Mouse (Mus musculus) midbrain, embryonic 10.5 days (tissue): ENCODE measurements around the gene Olfr765. TPM values are rescaled to one million over a fixed set of nuclear protein-coding genes. Genes with fewer than 3 reads are reported as not detected.

Source experiments
- DNase-seq: peaks from one replicate; pipeline ENCODE4 v3.0.0-alpha.2; 2017; ENCODE audit warnings: low spot score
- H3K27ac ChIP-seq: fragments of 300-500 bp; sonication (generic); replicated peaks from 2 replicates; pipeline ENCODE4 v1.5.1; 2016; ENCODE audit warnings: mild to moderate bottlenecking
- H3K27me3 ChIP-seq: fragments of 300-500 bp; sonication (generic); 2 replicates; pipeline ENCODE4 v1.6.1; 2016; ENCODE audit warnings: low read depth, mild to moderate bottlenecking; ENCODE audit not compliant: poor library complexity, severe bottlenecking
- H3K36me3 ChIP-seq: fragments of 300-500 bp; sonication (generic); 2 replicates; pipeline ENCODE4 v1.6.1; 2016; ENCODE audit warnings: mild to moderate bottlenecking, moderate library complexity
- H3K4me1 ChIP-seq: fragments of 300-500 bp; sonication (generic); 2 replicates; pipeline ENCODE4 v1.6.1; 2016
- H3K4me3 ChIP-seq: fragments of 300-500 bp; sonication (generic); 2 replicates; pipeline ENCODE4 v1.5.1; 2016; ENCODE audit warnings: mild to moderate bottlenecking, moderate library complexity
- H3K9me3 ChIP-seq: fragments of 300-500 bp; sonication (generic); replicated peaks from 2 replicates; pipeline ENCODE4 v1.6.1; 2016; ENCODE audit warnings: mild to moderate bottlenecking
- WGBS: fragments of 180-500 bp; shearing (Covaris S2); methylation state at CpG from one replicate; pipeline ENCODE4 v1.1.7; 2016; 5-methylcytosine and 5-hydroxymethylcytosine counted together
- polyA plus RNA-seq: library from polyadenylated mRNA; unstranded; fragments of >200 nt; fragmentation: Nextera tagmentation; extraction: Ambion mirVana; gene quantifications from 2 replicates; pipeline ENCODE4 v1.2.1, GENCODE M21; 2016

The Olfr765 gene
- polyA plus RNA-seq, 1 experiment from 2014 or later = not detected

GRCm38 (mm10) chr10:128996523-128997040 is 53.2 kb downstream of the Olfr765 start:
- no peaks in the 10 kb centered on the region for H3K36me3 ChIP-seq
- DNase-seq = no peak
- no peaks in the 10 kb centered on the region for H3K4me1 ChIP-seq
- no peaks in the 10 kb centered on the region for H3K9me3 ChIP-seq
- no peak overlapping the region for H3K4me3 ChIP-seq
- no peak overlapping the region for H3K27ac ChIP-seq
- H3K27me3 ChIP-seq = no peaks in the 10 kb centered on the region
- WGBS = 78% methylated on average over 4 of the region's 4 CpGs

- H3K27ac ChIP-seq = no peak overlapping the region
- 86% methylated on average over 1 of the region's 1 CpGs for WGBS
- H3K4me1 ChIP-seq = no peaks in the 10 kb centered on the region
- DNase-seq = no peak
- H3K9me3 ChIP-seq = no peaks in the 10 kb centered on the region
- no peaks in the 10 kb centered on the region for H3K27me3 ChIP-seq
- no peak overlapping the region for H3K4me3 ChIP-seq
- no peaks in the 10 kb centered on the region for H3K36me3 ChIP-seq
Measured at GRCm38 (mm10) chr10:128995796-128996195, 54.0 kb downstream of the Olfr765 start.

Other genes starting within 250 kb of the Olfr765 start
- 50.7 and 57.8 TPM in 2 replicates for gene Dnajc14, start 245.9 kb downstream of the Olfr765 start, polyA plus RNA-seq
- 22.1 and 24.3 TPM in 2 replicates for gene Tmem198b, start 245.6 kb downstream of the Olfr765 start, polyA plus RNA-seq
- 260 and 264 TPM in 2 replicates for gene Sarnp, start 232.7 kb downstream of the Olfr765 start, polyA plus RNA-seq
- gene Ormdl2, start 228.4 kb downstream of the Olfr765 start, polyA plus RNA-seq = 82.0 and 100 TPM in 2 replicates
- gene Gdf11, start 158.3 kb downstream of the Olfr765 start, polyA plus RNA-seq = 9.5 and 10.5 TPM in 2 replicates
- gene Cd63, start 149.0 kb downstream of the Olfr765 start, polyA plus RNA-seq = 195 and 196 TPM in 2 replicates
- gene Rdh5, start 127.1 kb downstream of the Olfr765 start, polyA plus RNA-seq = 13.3 and 14.9 TPM in 2 replicates
- 216 and 236 TPM in 2 replicates for gene Bloc1s1, start 126.0 kb downstream of the Olfr765 start, polyA plus RNA-seq
- gene Itga7, start 116.2 kb downstream of the Olfr765 start, polyA plus RNA-seq = 1.7 and 1.9 TPM in 2 replicates
- gene Mettl7b, start 89.0 kb downstream of the Olfr765 start, polyA plus RNA-seq = not detected in 2 replicates
- not detected in 2 replicates for gene Olfr9, start 60.6 kb downstream of the Olfr765 start, polyA plus RNA-seq
- gene Olfr763, start 39.2 kb downstream of the Olfr765 start, polyA plus RNA-seq = not detected in 2 replicates
- not detected in 2 replicates for gene Olfr764-ps1, start 10.1 kb downstream of the Olfr765 start, polyA plus RNA-seq
- not detected in 2 replicates for gene Olfr766-ps1, start 19.0 kb upstream of the Olfr765 start, polyA plus RNA-seq
- not detected in 2 replicates for gene Olfr767, start 32.9 kb upstream of the Olfr765 start, polyA plus RNA-seq
- gene Olfr768, start 49.4 kb upstream of the Olfr765 start, polyA plus RNA-seq = not detected in 2 replicates
- not detected in 2 replicates for gene Olfr769, start 67.9 kb upstream of the Olfr765 start, polyA plus RNA-seq
- gene Olfr770, start 89.0 kb upstream of the Olfr765 start, polyA plus RNA-seq = not detected in 2 replicates
- gene Olfr771, start 114.8 kb upstream of the Olfr765 start, polyA plus RNA-seq = not detected in 2 replicates
- gene Olfr772, start 127.9 kb upstream of the Olfr765 start, polyA plus RNA-seq = not detected in 2 replicates
- gene Olfr773, start 137.4 kb upstream of the Olfr765 start, polyA plus RNA-seq = not detected in 2 replicates
- not detected in 2 replicates for gene Olfr774, start 186.2 kb upstream of the Olfr765 start, polyA plus RNA-seq
- not detected in 2 replicates for gene Olfr775, start 198.4 kb upstream of the Olfr765 start, polyA plus RNA-seq
- not detected in 2 replicates for gene Olfr776, start 209.1 kb upstream of the Olfr765 start, polyA plus RNA-seq
- not detected in 2 replicates for gene Olfr777, start 221.5 kb upstream of the Olfr765 start, polyA plus RNA-seq